Mouse (Mus musculus) liver, embryonic 14.5 days (tissue): ENCODE measurements around the gene Gpr12.

Source experiments
- CTCF ChIP-seq: IDR thresholded peaks from 2 replicates; pipeline ENCODE4 v1.5.1; 2016; ENCODE audit warnings: antibody characterized with exemption, low read depth, control low read depth
- EP300 ChIP-seq: IDR thresholded peaks from 2 replicates; pipeline ENCODE4 v1.6.1; 2016; ENCODE audit warnings: antibody characterized with exemption, low read depth

GRCm38 (mm10) chr5:146606221-146606620 lies 21.2 kb upstream of the Gpr12 start:
- no peak for TF ChIP-seq CTCF
- no peak for TF ChIP-seq EP300
